Mouse (Mus musculus) embryonic fibroblast, embryonic 13.5 days (primary cell): ENCODE measurements at regions not wholly inside any gene's neighbourhood (a gene's known extent, or its start where the extent isn't known, plus 50 kb on each side); places are given as distances from the start of the nearest gene placed in this dataset.
A peak's percentile ranks its signal among the peaks of the same experiment; 100 is the strongest.

Experiments
- H3K27ac ChIP-seq: 2 replicates; pipeline ENCODE4 v1.5.1; 2012; ENCODE audit warnings: low read length, control low read depth, inconsistent platforms; ENCODE audit not compliant: insufficient read depth
- H3K4me1 ChIP-seq: 2 replicates; pipeline ENCODE4 v1.6.1; 2011; ENCODE audit warnings: low read length; ENCODE audit not compliant: control insufficient read depth, insufficient read depth
- H3K4me3 ChIP-seq: 2 replicates; pipeline ENCODE4 v1.5.1; 2011; ENCODE audit warnings: mild to moderate bottlenecking, control low read depth, low read length; ENCODE audit not compliant: insufficient read depth
- CTCF ChIP-seq: IDR thresholded peaks from 2 replicates; pipeline ENCODE4 v1.5.1; 2011; ENCODE audit warnings: mild to moderate bottlenecking, control low read depth, low read length, moderate library complexity, borderline replicate concordance; ENCODE audit not compliant: insufficient read depth
- POLR2A ChIP-seq: IDR thresholded peaks from 2 replicates; pipeline ENCODE4 v1.6.1; 2011; ENCODE audit warnings: low read depth, mild to moderate bottlenecking, control low read depth, low read length, moderate library complexity

DNA sequence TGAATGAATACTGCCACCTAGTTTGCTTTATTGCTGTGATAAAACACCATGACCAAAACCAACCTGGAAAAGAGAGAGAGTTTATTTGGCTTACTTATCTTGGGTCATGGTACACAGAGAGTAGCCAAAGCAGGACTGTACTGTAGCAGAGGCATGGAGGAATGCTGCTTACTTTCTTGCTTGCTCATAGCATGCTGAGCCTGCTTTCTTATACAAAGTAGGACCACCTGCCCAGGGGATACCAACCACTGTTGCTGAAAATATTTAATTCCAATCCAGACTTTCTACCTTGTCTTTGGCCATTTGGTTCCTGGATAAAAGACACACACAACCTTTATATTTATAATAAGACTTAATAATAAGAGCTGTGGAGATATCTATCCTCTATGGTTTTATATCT lies 142.2 kb upstream of the Cdkn2b start:
- TF ChIP-seq CTCF (no peak), POLR2A (no peak)
- H3K4me1 ChIP-seq: no peaks in the 10 kb centered on the region; the same call in 1 of the 2 replicates
- no peak overlapping the region for H3K27ac ChIP-seq
- H3K4me3 ChIP-seq: no peak overlapping the region

DNA sequence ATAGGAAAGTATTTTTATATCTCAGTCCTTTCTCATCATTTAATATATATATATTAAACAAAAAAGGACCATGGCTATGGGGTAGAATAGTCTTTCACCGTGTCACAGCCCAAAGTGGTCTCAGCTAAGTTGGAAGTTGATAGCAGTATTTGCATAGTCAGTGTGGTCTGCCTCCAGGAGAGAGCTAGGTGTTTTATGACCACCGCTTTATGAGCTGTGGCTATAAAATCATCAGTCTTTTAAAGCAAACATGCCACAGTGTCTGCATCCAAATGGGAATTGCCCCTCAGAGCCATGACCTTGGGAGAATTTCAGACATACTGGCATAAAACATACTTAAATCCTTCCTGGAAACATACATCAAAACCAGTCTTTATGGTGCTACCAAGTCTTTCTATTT lies 140.9 kb upstream of the Cdkn2b start:
- H3K4me3 ChIP-seq: no peak overlapping the region
- TF ChIP-seq CTCF (no peak), POLR2A (no peak)
- H3K27ac ChIP-seq: no peak overlapping the region
- H3K4me1 ChIP-seq: peaks cover 2% of the 10 kb centered on the region; the same call in 1 of the 2 replicates

DNA sequence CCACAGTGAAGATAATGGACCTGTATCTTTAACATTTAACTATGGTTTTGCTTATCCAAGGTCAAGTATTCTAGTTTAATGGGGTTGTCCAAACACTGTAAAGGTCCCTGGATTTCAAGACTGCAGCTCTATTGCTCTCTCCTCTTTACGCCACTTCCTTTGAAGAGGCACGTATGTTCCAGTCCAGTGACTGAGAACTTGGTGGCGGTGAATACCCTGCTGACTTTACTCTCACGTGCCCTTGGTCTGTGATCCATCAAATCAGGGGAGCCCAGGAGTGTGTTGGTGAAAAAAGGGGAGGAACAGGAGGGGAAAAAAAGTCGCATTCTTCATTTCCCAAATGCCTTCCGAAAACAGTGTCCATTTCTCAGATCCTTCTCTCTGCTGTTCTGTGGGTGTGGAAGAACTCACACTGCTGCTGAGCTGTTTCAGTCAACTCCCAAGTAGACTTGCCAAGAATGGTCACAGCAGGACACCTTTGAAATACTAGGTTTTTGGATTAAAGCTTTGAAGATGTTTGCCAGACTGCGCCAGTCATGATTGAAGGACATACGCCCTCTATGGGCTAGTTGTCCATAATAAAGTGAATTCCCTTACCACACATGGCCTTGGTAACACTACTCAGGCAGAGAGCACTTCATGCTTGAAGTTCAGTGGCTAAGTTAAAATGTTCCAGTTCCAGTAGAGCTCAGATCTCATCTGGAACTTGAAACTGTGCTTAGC lies 136.1 kb upstream of the Cdkn2b start:
- TF ChIP-seq POLR2A: no peak
- no peak for TF ChIP-seq CTCF
- H3K4me1 ChIP-seq: peaks cover 5% of the 10 kb centered on the region
- H3K27ac ChIP-seq: 0 out of 2 replicates have a peak overlapping the region, but pooled peaks have one; percentile 8

DNA sequence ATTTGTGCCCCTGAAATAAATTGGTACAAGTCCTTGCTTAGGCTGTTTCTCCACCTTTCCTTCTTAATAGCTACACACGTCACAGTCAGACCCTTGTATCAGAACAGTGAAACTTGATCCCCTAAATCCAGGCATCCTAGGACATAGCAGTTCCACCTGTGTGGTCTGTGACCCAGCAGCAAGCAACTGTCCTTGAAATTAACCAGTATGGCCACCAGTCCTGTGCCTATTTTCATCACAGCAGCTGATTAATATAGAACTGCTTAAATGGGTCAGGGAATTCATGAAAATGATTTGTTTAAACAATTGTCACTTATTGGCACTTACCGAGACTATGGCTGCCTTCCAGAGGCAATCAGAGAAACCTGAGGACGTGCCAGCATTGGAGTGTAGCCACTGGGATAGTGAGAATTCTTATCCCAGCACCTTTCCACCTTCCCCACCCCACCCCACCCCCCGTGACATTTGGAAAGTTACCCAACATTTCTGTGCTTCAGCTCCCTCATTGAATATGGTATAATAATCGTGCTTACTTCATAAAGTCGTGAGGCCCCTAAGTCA lies 135.4 kb upstream of the Cdkn2b start:
- H3K4me3 ChIP-seq: no peak overlapping the region
- TF ChIP-seq CTCF: no peak
- no peak for TF ChIP-seq POLR2A
- no peak overlapping the region for H3K27ac ChIP-seq
- H3K4me1 ChIP-seq: peaks cover 7% of the 10 kb centered on the region

More for the DNA sequence above, 136.1 kb upstream of the Cdkn2b start:
- H3K4me3 ChIP-seq: no peak overlapping the region

DNA sequence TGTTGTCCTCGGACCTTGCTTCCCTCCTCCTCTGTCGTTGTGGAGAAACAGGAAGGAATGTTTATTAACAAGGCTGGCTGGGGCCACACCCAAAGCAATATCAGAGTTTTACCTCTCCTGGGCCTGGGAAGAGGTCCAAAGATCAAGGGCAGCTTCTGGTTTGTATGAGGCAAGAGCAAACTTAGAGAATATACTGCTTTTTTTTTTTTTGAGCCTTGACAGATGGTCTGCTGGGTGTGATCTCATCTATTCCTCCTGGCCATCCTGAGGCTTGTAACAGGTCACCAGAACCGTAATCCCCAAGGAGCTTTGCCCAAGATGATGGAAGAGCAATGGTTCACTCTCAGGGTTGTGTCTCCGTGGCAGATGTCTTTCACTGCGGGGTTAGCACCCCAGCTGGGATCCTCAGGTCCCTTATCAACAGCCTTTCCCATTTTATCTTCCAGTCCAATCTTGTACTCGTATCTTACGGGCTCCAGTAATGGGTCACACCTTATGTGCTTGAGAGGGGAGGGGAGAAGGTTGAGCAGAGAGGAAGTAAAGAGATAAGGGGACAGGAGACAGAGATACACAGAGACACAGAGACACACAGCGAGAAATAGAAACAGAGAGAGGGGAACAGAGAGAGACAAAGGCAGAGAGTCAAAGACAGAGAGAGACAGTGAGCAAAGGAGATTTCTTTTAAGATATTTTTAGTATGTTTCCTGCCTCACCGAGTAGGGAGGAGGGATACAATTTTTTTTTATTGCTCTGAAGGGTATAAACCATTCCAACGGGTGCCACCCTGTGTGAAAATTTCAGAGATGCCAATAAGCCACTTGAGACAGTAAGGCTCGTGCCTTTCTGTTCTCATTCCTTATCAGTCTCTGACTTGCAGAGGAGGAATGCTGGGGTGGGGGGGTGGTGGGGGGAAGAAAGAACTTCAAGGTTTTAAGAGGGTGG lies 134.6 kb upstream of the Cdkn2b start:
- Histone ChIP-seq H3K27ac (no peak overlapping the region), H3K4me3 (no peak overlapping the region), H3K4me1 (peaks cover 11% of the 10 kb centered on the region)
- TF ChIP-seq POLR2A: no peak
- TF ChIP-seq CTCF: no peak

DNA sequence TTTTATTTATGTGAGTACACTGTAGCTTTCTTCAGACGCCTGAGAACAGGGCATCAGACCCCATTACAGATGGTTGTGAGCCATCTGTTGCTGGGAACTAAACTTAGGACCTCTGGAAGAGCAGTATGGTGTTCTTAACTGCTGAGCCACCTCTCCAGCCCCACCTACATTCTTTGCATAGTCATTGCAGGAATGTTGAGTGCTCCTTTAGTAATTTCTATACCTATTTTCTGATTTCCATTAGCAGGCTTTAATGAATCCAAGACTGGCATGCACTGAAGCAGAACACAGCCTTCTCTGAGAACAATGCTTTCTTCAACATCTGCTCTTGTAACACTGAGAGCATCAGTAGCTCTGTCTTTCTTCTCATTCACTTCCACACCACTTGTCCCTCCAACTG lies 131.7 kb upstream of the Cdkn2b start:
- TF ChIP-seq CTCF: no peak
- no peak for TF ChIP-seq POLR2A
- peaks cover 20% of the 10 kb centered on the region for H3K4me1 ChIP-seq
- H3K27ac ChIP-seq: no peak overlapping the region
- no peak overlapping the region for H3K4me3 ChIP-seq

DNA sequence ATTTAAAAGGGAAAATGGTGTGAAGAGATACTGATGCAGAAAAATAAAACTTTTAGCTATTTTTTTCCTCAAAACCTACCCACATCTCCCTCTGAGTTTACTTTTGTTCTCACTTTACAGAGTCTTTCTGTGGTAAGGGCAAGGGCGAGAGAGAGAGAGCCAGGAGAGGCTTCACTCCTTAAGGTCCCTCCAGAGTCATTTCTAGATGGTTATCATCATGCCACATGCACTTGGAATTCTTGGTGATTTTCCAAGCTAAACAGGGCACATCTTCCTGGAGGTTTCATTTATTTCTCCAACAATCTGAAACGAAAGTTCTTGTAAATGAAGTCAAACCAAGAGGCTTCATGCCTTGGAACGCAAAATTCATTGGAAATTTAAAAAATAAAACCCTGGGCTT lies 130.0 kb upstream of the Cdkn2b start:
- Histone ChIP-seq H3K27ac (peak overlapping the region; percentile 99), H3K4me3 (no peak overlapping the region), H3K4me1 (peaks cover 18% of the 10 kb centered on the region)
- TF ChIP-seq POLR2A: no peak
- TF ChIP-seq CTCF: no peak

DNA sequence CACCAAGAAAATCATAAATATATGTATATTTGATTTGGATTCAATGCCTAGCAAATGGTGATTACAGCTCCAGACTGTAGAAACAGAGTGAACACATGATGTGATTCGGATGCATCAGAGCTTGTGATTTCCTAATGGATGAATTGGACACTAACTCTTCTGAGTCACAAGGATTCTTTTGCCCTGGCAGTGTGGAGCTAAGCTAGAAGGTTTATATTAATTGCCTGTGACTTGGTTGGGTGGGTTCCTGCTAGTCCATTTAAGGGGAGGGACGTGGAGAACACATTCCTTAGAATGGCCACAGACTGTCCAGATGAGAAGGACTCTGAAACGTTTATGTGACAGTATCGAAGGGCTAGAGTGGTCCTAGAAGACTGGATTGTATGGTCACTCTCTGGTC lies 129.5 kb upstream of the Cdkn2b start:
- TF ChIP-seq POLR2A (no peak), CTCF (no peak)
- Histone ChIP-seq H3K4me1 (peaks cover 18% of the 10 kb centered on the region), H3K27ac (peak overlapping the region; percentile 99), H3K4me3 (no peak overlapping the region)

DNA sequence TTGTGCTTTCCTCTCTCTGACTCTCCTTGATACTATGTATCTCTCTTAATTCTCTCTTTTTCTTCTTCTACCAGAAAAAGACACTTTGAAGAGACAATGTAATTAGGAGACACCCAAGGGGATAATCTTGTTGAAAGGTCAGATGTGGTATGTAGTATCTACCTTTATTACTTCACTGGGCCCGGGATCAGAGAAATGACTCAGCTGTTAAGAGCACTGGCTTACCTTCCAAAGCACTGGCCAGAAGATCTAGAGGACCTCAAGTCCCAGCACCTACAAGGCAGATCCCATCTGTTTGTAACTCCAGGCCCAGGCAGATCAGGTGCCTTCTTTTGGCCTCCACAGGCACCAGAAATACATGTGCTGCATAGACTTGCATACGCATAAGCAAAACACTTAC lies 127.8 kb upstream of the Cdkn2b start:
- Histone ChIP-seq H3K4me1 (peaks cover 15% of the 10 kb centered on the region), H3K4me3 (no peak overlapping the region), H3K27ac (no peak overlapping the region)
- TF ChIP-seq CTCF (no peak), POLR2A (no peak)
